In genomic region chr8:103235614-103236013, GRCm38 (mm10) we compare ENCODE assay signal across 10 mouse cellular contexts.
DNase-seq lines count a peak whose midpoint lies in the region; ATAC-seq lines count a peak whose summit lies in the region.
"Had no signal": no experiment of that assay in that cellular context is flagged by ENCODE, and none has a peak within 500 bp of the region (broad histone marks: within the 10 kb centered on the region; RNA-seq: fewer than 3 reads in every experiment).

No protein-coding gene starts in this region.

- H3K9me3 ChIP-seq in neural tube, embryonic 15.5 days (replicated peaks) = no peaks in the 10 kb centered on the region
- H3K9me3 ChIP-seq in embryonic facial prominence, embryonic 14.5 days (ENCODE audit: control insufficient read depth, low read length) = no peaks in the 10 kb centered on the region
- no peaks in the 10 kb centered on the region for H3K9me3 ChIP-seq in kidney, embryonic 16.5 days (ENCODE audit: low read length)
- no peaks in the 10 kb centered on the region for H3K9me3 ChIP-seq in liver, embryonic 12.5 days (replicated peaks)
- H3K9me3 ChIP-seq: limb, embryonic 13.5 days had no signal

- peak; percentile 31 for DNase-seq in neural tube, embryonic 10.5 days (ENCODE audit: extremely low spot score, low spot score)
- DNase-seq in embryonic facial prominence, embryonic 14.5 days (ENCODE audit: low spot score) = peak; percentile 90
- DNase-seq in skeletal muscle tissue, adult 2 months (ENCODE audit: low read depth, low spot score) = peak; percentile 21
- DNase-seq in cerebellum, adult 8-10 months = no peak
- DNase-seq in left cerebral cortex, adult 8-10 months (ENCODE audit: low spot score in 2 of 2) = no peak
- DNase-seq: right cerebral cortex, postnatal 25 days had no signal

- no peak overlapping the region for H3K27ac ChIP-seq in neural tube, embryonic 15.5 days (replicated peaks)
- peak overlapping the region; percentile 77 for H3K27ac ChIP-seq in embryonic facial prominence, embryonic 14.5 days (replicated peaks; ENCODE audit: low read depth, low read length)
- peak overlapping the region; percentile 3; the same call in 1 of the 2 replicates for H3K27ac ChIP-seq in kidney, embryonic 16.5 days (ENCODE audit: low read length)
- H3K27ac ChIP-seq in liver, embryonic 12.5 days = no peak overlapping the region
- H3K27ac ChIP-seq: limb, embryonic 13.5 days had no signal

- no peaks in the 10 kb centered on the region for H3K36me3 ChIP-seq in neural tube, embryonic 15.5 days
- no peaks in the 10 kb centered on the region for H3K36me3 ChIP-seq in embryonic facial prominence, embryonic 14.5 days (ENCODE audit: control insufficient read depth, insufficient read depth, low read length)
- H3K36me3 ChIP-seq in kidney, embryonic 16.5 days (ENCODE audit: insufficient read depth, low read length) = no peaks in the 10 kb centered on the region
- no peaks in the 10 kb centered on the region for H3K36me3 ChIP-seq in liver, embryonic 12.5 days
- H3K36me3 ChIP-seq: limb, embryonic 13.5 days had no signal

- H3K4me1 ChIP-seq in neural tube, embryonic 15.5 days = 0 out of 2 replicates have a peak, but pooled peaks cover 4% of the 10 kb centered on the region
- peaks cover 30% of the 10 kb centered on the region for H3K4me1 ChIP-seq in embryonic facial prominence, embryonic 14.5 days (ENCODE audit: control insufficient read depth, insufficient read depth, low read length)
- peaks cover 34% of the 10 kb centered on the region for H3K4me1 ChIP-seq in kidney, embryonic 16.5 days (ENCODE audit: insufficient read depth, low read length)
- H3K4me1 ChIP-seq in liver, embryonic 12.5 days = no peaks in the 10 kb centered on the region

- H3K9ac ChIP-seq in neural tube, embryonic 15.5 days (replicated peaks) = no peak overlapping the region
- H3K9ac ChIP-seq in embryonic facial prominence, embryonic 14.5 days (ENCODE audit: low read depth, low read length) = no peak overlapping the region
- H3K9ac ChIP-seq in kidney, embryonic 16.5 days (replicated peaks; ENCODE audit: low read length) = no peak overlapping the region
- no peak overlapping the region for H3K9ac ChIP-seq in liver, embryonic 12.5 days
- H3K9ac ChIP-seq: limb, embryonic 13.5 days had no signal

- no peak for ATAC-seq in neural tube, embryonic 15.5 days (ENCODE audit: low FRiP score)
- peak; percentile 56; the same call in 1 of the 2 replicates for ATAC-seq in embryonic facial prominence, embryonic 14.5 days (ENCODE audit: low read depth)
- no peak for ATAC-seq in kidney, embryonic 16.5 days (ENCODE audit: low FRiP score, low TSS enrichment)
- no peak for ATAC-seq in liver, embryonic 12.5 days

- WGBS in neural tube, embryonic 15.5 days = 71% methylated on average over 1 of the region's 1 CpGs
- WGBS in embryonic facial prominence, embryonic 14.5 days = 11% methylated on average over 1 of the region's 1 CpGs
- 3% methylated on average over 1 of the region's 1 CpGs for WGBS in kidney, embryonic 16.5 days
- WGBS in liver, embryonic 12.5 days (ENCODE audit: insufficient replicate concordance) = 25% methylated on average over 1 of the region's 1 CpGs

- no peaks in the 10 kb centered on the region for H3K27me3 ChIP-seq in neural tube, embryonic 15.5 days (replicated peaks)
- H3K27me3 ChIP-seq in embryonic facial prominence, embryonic 14.5 days (replicated peaks; ENCODE audit: control insufficient read depth, insufficient read depth, low read length) = no peaks in the 10 kb centered on the region
- no peaks in the 10 kb centered on the region for H3K27me3 ChIP-seq in kidney, embryonic 16.5 days (ENCODE audit: insufficient read depth, low read length)
- H3K27me3 ChIP-seq in liver, embryonic 12.5 days (replicated peaks) = no peaks in the 10 kb centered on the region
- H3K27me3 ChIP-seq: limb, embryonic 13.5 days had no signal

- no peak overlapping the region for H3K4me3 ChIP-seq in neural tube, embryonic 15.5 days (replicated peaks)
- H3K4me3 ChIP-seq in embryonic facial prominence, embryonic 14.5 days (ENCODE audit: low read depth, low read length) = no peak overlapping the region
- H3K4me3 ChIP-seq in kidney, embryonic 16.5 days (ENCODE audit: low read length) = no peak overlapping the region
- H3K4me3 ChIP-seq in liver, embryonic 12.5 days = no peak overlapping the region
- H3K4me3 ChIP-seq: limb, embryonic 13.5 days had no signal

- no peak overlapping the region for H3K4me2 ChIP-seq in neural tube, embryonic 15.5 days
- H3K4me2 ChIP-seq in embryonic facial prominence, embryonic 14.5 days (ENCODE audit: low read depth, low read length) = no peak overlapping the region
- no peak overlapping the region for H3K4me2 ChIP-seq in kidney, embryonic 16.5 days (replicated peaks; ENCODE audit: low read depth, low read length)
- H3K4me2 ChIP-seq in liver, embryonic 12.5 days = no peak overlapping the region
- H3K4me2 ChIP-seq: limb, embryonic 13.5 days had no signal

Comparison
In these comparisons a context has a peak if more than half of its experiments do, and no peak if none do; other contexts are left out.
1. DNase-seq: peak in neural tube, embryonic 10.5 days (single experiment), embryonic facial prominence, embryonic 14.5 days (single experiment) and skeletal muscle tissue, adult 2 months (single experiment); none in cerebellum, adult 8-10 months (single experiment) and left cerebral cortex, adult 8-10 months (0 of 2).
2. H3K27ac ChIP-seq: peak in embryonic facial prominence, embryonic 14.5 days (single experiment) and kidney, embryonic 16.5 days (single experiment); none in neural tube, embryonic 15.5 days (single experiment) and liver, embryonic 12.5 days (single experiment).